Mouse (Mus musculus) liver, postnatal 0 days (tissue): ENCODE data around the gene AI464131. TPM values are rescaled to one million over a fixed set of nuclear protein-coding genes. Genes with fewer than 3 reads are reported as not detected.

Experiments
- ATAC-seq: fragments of 200-750 bp; cut with Nextera tagmentation; 2 replicates; pipeline ENCODE4 v1.8.0; 2017; ENCODE audit warnings: mild to moderate bottlenecking, moderate library complexity
- DNase-seq: peaks from one replicate; pipeline ENCODE4 v3.0.0-alpha.2; 2016
- H3K27ac ChIP-seq: fragments of 300-500 bp; sonication (generic); 2 replicates; pipeline ENCODE4 v1.5.1; 2014; ENCODE audit warnings: antibody characterized with exemption, moderate library complexity, mild to moderate bottlenecking, low read depth
- H3K27me3 ChIP-seq: fragments of 300-500 bp; sonication (generic); 2 replicates; pipeline ENCODE4 v1.6.1; 2014; ENCODE audit warnings: low read length, control low read depth, mixed read lengths; ENCODE audit not compliant: insufficient read depth
- H3K36me3 ChIP-seq: fragments of 300-500 bp; sonication (generic); replicated peaks from 2 replicates; pipeline ENCODE4 v1.6.1; 2014; ENCODE audit warnings: mild to moderate bottlenecking, control low read depth, low read length, moderate library complexity, mixed read lengths; ENCODE audit not compliant: insufficient read depth
- H3K4me1 ChIP-seq: fragments of 300-500 bp; sonication (generic); 2 replicates; pipeline ENCODE4 v1.6.1; 2014; ENCODE audit warnings: antibody characterized with exemption, mild to moderate bottlenecking, control low read depth; ENCODE audit not compliant: insufficient read depth
- H3K4me2 ChIP-seq: fragments of 300-500 bp; sonication (generic); 2 replicates; pipeline ENCODE4 v1.6.1; 2014; ENCODE audit warnings: low read depth, mild to moderate bottlenecking, low read length, moderate library complexity, mixed read lengths
- H3K4me3 ChIP-seq: fragments of 300-500 bp; sonication (generic); 2 replicates; pipeline ENCODE4 v1.5.1; 2014; ENCODE audit warnings: low read depth, low read length
- H3K9ac ChIP-seq: fragments of 300-500 bp; sonication (generic); replicated peaks from 2 replicates; pipeline ENCODE4 v1.6.1; 2014; ENCODE audit warnings: mild to moderate bottlenecking, moderate library complexity
- H3K9me3 ChIP-seq: fragments of 300-500 bp; sonication (generic); 2 replicates; pipeline ENCODE4 v1.6.1; 2016; ENCODE audit warnings: mild to moderate bottlenecking, control low read depth, low read length, mixed read lengths
- CTCF ChIP-seq: sonication (generic); IDR thresholded peaks from 2 replicates; pipeline ENCODE4 v1.5.1; 2016; ENCODE audit warnings: antibody characterized with exemption, low read depth
- EP300 ChIP-seq: IDR thresholded peaks from 2 replicates; pipeline ENCODE4 v1.6.1; 2016; ENCODE audit warnings: antibody characterized with exemption, low read depth, mild to moderate bottlenecking
- WGBS: fragments of 180-500 bp; shearing (Covaris S2); extraction: QIAGEN DNeasy Blood & Tissue Kit; methylation state at CpG from one replicate; pipeline ENCODE4 v1.1.7; 2014; ENCODE audit not compliant: insufficient replicate concordance; 5-methylcytosine and 5-hydroxymethylcytosine counted together
- polyA plus RNA-seq: library from polyadenylated mRNA; unstranded; fragments of >200 nt; fragmentation: Nextera tagmentation; extraction: Ambion mirVana; gene quantifications from 2 replicates; pipeline ENCODE4 v1.2.1, GENCODE M21; 2015

AI464131 gene
- polyA plus RNA-seq, 1 experiment from 2014 or later: 2.0 TPM

- ATAC-seq: peak; percentile 20
Observed at GRCm38 (mm10) chr4:41502171-41502940, 520 bp downstream of the AI464131 start.

GRCm38 (mm10) chr4:41500787-41501186 is 2.1 kb downstream of the AI464131 start:
- 70% methylated on average over 4 of the region's 4 CpGs for WGBS
- H3K9me3 ChIP-seq: no peaks in the 10 kb centered on the region
- no peak overlapping the region for H3K9ac ChIP-seq
- peaks cover 33% of the 10 kb centered on the region for H3K4me1 ChIP-seq
- TF ChIP-seq EP300: no peak
- TF ChIP-seq CTCF: no peak
- no peaks in the 10 kb centered on the region for H3K36me3 ChIP-seq
- no peak overlapping the region for H3K4me2 ChIP-seq
- H3K4me3 ChIP-seq: no peak overlapping the region
- DNase-seq (no peak), ATAC-seq (no peak)
- H3K27me3 ChIP-seq: peaks cover 56% of the 10 kb centered on the region
- H3K27ac ChIP-seq: no peak overlapping the region

More at GRCm38 (mm10) chr4:41502171-41502940, 520 bp downstream of the AI464131 start:
- Histone ChIP-seq H3K27me3 (peaks cover 54% of the 10 kb centered on the region), H3K36me3 (no peaks in the 10 kb centered on the region), H3K4me2 (peak overlapping the region; percentile 80), H3K9me3 (no peaks in the 10 kb centered on the region), H3K4me3 (peak overlapping the region; percentile 50), H3K27ac (no peak overlapping the region), H3K4me1 (peaks cover 47% of the 10 kb centered on the region), H3K9ac (peak overlapping the region; percentile 50)
- DNase-seq: no peak
- TF ChIP-seq CTCF: no peak
- no peak for TF ChIP-seq EP300
- 19% methylated on average over 20 of the region's 20 CpGs for WGBS

DNA sequence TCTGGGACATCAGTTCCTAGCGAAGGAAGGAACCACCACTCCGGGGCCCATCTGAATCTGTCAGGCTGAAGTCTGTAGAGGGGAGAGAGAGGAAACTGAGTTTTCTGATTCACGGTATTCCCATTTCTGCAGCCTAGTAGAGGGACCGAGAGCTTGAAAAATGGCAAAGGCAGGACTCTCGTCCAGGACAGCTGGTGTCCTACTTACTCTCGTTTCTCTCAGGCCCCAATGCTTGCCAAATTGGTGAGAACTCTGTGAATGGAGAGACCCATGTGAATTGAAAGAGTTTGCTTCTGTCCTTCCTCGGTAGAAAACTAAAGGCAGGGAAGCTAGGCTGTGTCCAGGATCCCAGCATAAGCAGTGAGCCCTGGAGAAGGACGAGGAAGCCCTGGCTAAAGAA is 3.3 kb downstream of the AI464131 start:
- WGBS: 63% methylated on average over 8 of the region's 8 CpGs
- peaks cover 56% of the 10 kb centered on the region for H3K27me3 ChIP-seq
- no peak for ATAC-seq
- H3K27ac ChIP-seq: no peak overlapping the region
- H3K36me3 ChIP-seq: no peaks in the 10 kb centered on the region
- H3K4me3 ChIP-seq: no peak overlapping the region
- DNase-seq: no peak
- H3K9ac ChIP-seq: no peak overlapping the region
- TF ChIP-seq CTCF (no peak), EP300 (no peak)
- no peaks in the 10 kb centered on the region for H3K9me3 ChIP-seq
- H3K4me2 ChIP-seq: no peak overlapping the region
- peaks cover 33% of the 10 kb centered on the region for H3K4me1 ChIP-seq

DNA sequence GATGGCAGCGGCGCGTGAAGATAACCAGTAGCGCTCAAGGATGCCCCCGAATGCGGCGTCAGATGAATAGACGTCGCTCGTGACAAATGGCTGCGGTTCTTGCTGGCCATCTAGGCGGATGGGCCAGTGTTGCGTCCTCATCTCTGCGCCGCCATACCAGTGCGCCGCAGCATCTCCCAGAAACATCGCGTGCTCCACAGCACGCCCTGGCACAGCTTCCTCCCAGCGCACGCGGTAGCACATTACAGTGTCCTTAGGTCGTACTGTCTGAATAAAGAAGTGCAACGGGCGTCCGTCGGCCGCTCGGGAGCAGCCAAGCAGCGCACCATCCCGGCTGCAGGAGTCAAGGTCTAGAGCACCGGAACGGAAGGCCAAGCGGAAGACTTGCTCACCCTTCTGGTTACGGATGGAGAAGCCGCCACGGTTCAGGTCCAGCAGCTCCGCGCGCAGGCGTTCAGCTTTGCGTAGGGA is 3.9 kb downstream of the AI464131 start:
- H3K4me3 ChIP-seq: no peak overlapping the region
- H3K36me3 ChIP-seq: no peaks in the 10 kb centered on the region
- no peak overlapping the region for H3K9ac ChIP-seq
- TF ChIP-seq CTCF (no peak), EP300 (no peak)
- no peak for DNase-seq
- WGBS: 11% methylated on average over 43 of the region's 43 CpGs
- no peak overlapping the region; the same call in 1 of the 2 replicates for H3K4me2 ChIP-seq
- H3K4me1 ChIP-seq: peaks cover 33% of the 10 kb centered on the region
- H3K27ac ChIP-seq: no peak overlapping the region
- peaks cover 56% of the 10 kb centered on the region for H3K27me3 ChIP-seq
- ATAC-seq: no peak
- no peaks in the 10 kb centered on the region for H3K9me3 ChIP-seq

GRCm38 (mm10) chr4:41497995-41498845 is 4.7 kb downstream of the AI464131 start:
- WGBS: 8% methylated on average over 71 of the region's 72 CpGs
- Histone ChIP-seq H3K4me3 (peak overlapping the region; percentile 22), H3K27me3 (peaks cover 56% of the 10 kb centered on the region), H3K9ac (no peak overlapping the region), H3K4me1 (peaks cover 36% of the 10 kb centered on the region), H3K36me3 (no peaks in the 10 kb centered on the region), H3K4me2 (peak overlapping the region; percentile 42), H3K9me3 (no peaks in the 10 kb centered on the region), H3K27ac (no peak overlapping the region)
- ATAC-seq: peak; percentile 29
- DNase-seq: peak; percentile 54
- TF ChIP-seq CTCF: no peak
- no peak for TF ChIP-seq EP300

GRCm38 (mm10) chr4:41497579-41497978 is 5.3 kb downstream of the AI464131 start:
- Histone ChIP-seq H3K9me3 (no peaks in the 10 kb centered on the region), H3K27ac (no peak overlapping the region), H3K9ac (no peak overlapping the region), H3K4me2 (peak overlapping the region; percentile 42; the same call in 1 of the 2 replicates), H3K36me3 (no peaks in the 10 kb centered on the region), H3K27me3 (peaks cover 56% of the 10 kb centered on the region), H3K4me1 (peaks cover 36% of the 10 kb centered on the region), H3K4me3 (peak overlapping the region; percentile 22; the same call in 1 of the 2 replicates)
- DNase-seq (peak; percentile 52), ATAC-seq (no peak)
- peak; percentile 50 for TF ChIP-seq CTCF
- TF ChIP-seq EP300: no peak
- 6% methylated on average over 34 of the region's 34 CpGs for WGBS
